Mouse (Mus musculus) 3134 (cell line): ENCODE measurements around the gene Caskin2.
A peak's percentile ranks its signal among the peaks of the same experiment; 100 is the strongest.
"Not testable (repeated sequence)": the region's sequence is repeated elsewhere in the genome, so short reads cannot be mapped to it uniquely, and the experiment has no call there.

ENCODE experiments used
- DNase-seq: peaks from one replicate; pipeline ENCODE4 v3.0.0-alpha.2; 2011; ENCODE audit warnings: low spot score; ENCODE audit not compliant: insufficient read length; ENCODE audit errors: extremely low read depth

Caskin2 gene

DNA sequence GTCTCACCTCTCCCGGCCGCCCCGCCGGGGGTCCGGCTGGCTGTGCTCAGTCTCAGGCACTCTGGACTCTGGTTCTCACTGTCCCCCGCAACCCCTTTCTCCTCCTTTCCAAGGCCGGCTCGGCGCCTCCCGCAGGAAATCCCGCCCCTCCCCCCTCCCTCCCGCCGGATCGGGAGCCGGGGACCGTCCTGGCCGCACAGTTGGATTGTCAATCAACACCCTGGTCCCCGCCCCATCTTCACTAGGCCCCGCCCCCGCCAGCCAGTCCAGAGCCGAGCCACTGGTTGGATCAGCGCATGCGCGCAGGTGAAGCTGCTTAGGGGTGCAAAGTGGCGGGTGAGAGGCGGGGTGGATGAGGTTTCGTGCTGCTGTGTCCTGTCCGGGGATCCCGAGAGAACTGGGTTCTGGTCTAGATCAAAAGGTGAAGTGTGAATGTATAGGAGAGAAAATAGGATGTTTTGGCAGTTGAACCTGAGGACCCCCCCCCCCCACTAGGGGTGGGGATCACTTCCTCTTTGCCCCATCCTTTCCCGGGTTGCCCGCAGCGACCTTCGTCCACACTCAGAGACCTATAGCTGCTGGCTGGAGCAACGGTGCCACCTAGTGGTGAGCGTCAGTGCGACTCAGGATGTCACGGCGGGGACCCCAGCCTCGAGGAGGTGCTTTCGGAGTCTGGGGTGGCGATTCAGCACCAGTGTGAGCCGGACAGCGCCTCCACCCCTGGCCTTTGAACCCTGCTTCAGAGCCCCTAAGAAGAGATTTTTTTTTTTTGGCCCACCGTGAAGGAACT is at the start of gene Caskin2:
Gene Caskin2, minus strand, starts transcription at position 133 of the 790 bp plus-strand sequence.
- DNase-seq, result peak; percentile 96

DNA sequence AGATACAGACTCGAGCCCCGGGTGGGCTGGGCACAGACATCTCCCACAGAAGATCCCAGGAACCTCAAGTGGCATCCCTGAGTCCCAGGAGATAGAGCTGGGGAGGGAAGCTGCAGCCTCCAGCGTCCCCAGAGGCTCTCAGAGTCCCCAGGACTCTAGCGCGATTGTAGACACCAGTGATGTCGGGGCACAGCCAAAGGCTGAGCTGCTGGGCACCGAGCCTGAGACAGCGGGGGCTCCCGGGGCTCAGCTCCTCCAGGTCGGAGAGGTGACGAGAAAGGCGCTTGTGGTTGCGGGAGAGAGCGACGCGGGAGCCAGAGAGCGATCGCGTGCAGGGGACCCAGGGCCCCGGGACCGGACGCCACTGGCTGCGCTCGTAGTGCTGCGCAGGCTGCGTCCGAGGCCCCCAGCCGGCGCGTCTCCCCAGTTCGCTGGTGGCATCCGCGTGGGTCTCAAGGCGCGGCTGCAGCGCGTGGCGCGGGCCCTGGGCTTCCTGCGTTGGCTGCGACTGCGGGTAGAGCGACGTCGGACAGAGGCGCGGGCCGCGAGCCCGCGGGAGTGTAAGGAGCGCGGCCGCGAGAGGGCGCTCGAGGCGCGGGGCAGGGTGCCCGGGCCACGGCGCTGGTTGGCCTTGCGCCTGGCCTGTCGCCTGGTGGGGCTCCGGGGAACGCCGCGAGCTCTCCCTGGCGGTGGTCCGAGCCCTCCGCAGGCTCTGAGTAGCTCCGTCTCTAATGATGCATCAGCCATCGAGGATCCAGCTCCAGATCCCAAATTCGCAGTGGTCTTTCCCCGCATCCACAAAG is 45.9 kb upstream of the Caskin2 start:
- DNase-seq, result no peak

DNA sequence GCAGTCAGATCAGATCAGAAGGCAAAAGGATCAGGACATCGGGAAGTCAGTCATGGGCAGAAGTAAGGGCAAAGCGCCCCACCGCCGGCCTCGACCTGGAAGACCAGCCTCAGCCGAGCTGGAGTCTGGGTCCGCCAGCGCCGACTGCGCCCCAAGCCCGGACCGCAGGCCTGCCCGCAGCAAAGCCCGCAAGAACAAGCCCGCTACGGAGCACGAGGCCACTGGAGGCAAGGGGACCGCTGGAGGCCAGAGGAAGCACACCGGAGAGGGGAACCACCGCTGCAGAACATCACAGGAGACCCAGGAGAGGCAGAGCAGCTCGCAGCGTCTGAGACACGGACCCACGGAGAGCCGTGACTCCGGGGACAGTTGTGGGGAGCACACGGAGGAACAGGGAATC is 44.9 kb upstream of the Caskin2 start, which contains the start of gene Myo15b:
Gene Myo15b, plus strand, starts transcription at position 53 of the 400 bp plus-strand sequence.
- DNase-seq, result no peak

DNA sequence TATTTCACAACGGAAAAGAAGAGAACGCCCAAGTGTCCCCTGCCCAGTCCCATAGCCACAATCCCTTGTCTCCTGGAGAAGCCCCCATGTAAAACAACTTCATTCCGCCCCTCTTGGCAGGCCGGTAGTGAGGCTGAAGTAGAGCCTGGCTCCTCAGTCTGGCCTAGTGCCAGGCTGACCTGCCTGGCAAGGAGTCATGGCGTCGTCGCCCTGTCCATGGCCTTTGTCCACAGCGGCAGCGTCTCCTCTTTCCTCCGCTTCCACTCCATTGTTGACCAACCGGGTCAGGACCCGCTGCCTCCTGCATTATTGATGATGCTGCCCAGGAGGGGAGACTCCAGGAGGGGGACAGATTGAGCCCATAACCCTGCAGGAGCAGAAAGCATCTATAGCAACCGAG is 44.5 kb upstream of the Caskin2 start:
- no peak for DNase-seq

DNA sequence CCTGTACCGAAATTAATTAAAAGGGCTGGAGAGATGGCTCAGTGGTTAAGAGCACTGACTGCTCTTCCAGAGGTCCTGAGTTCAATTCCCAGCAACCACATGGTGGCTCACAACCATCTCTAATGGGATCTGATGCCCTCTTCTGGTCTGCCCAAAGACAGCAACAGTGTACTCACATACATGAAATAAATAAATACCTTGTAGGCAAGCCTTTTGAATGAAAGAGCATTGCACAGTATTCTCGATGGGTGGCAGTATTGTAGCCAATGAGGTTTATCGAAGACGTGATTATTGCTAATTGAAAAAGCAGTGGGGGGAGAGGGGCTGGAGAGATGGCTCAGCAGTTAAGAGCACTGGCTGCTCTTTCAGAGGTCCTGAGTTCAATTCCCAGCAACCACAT is 43.7 kb upstream of the Caskin2 start:
- not testable (repeated sequence) for DNase-seq

DNA sequence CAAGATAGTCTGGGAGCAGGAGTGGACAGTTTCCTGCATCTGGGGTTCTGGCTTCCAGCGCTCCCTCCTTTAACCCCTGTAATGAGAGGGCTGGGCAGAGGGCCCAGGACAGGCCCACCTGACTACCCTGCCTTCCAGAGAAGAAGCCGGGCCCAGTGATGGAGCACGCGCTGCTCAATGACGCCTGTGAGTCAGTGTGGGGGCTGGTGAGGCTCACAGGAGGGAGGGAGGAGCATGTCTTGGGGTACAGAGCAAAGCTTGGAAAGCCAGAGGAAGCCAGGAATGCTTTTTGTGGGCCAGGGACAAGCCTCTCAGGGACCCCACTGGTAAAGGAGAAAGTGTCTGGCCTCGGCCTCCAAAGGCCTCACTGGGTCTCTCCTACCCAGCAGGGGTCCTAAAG is 41.2 kb upstream of the Caskin2 start:
- DNase-seq, result no peak

DNA sequence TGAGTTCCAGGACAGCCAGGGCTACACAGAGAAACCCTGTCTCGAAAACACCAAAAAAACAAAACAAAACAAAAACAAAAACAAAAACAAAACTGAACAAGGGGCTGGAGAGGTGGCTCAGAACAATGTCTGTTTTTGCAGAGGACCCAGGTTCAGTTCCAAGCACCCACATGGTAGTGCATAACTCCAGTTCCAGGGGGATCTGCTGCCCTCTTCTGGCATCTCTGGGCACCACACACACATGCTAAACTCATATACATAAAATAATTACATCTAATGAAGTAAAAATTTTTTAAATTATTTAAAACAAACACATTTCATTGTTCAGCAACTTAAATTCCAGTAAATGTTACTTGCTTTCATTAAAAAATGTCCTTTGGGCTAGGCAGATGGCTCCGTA is 32.4 kb upstream of the Caskin2 start:
- DNase-seq, result no peak

DNA sequence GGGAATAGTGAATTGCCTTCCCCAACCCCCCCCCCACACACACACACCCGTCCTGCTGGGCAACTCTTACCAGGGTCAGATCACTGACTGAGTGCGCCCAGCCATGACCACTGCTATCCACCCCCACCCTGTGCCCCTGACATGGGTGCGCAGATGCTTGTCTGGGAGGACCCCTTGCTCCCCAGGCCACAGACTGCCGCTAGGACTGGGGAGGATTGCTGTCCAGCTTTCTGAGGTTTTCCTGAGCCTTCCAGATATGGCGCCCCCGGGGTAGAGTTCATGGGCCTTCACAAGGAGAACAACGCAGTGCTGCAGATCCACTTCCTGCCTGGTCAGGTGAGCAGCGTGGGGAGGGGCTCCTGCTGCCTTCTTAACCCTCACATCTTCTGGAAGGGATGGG is 30.8 kb upstream of the Caskin2 start:
- DNase-seq, result no peak

DNA sequence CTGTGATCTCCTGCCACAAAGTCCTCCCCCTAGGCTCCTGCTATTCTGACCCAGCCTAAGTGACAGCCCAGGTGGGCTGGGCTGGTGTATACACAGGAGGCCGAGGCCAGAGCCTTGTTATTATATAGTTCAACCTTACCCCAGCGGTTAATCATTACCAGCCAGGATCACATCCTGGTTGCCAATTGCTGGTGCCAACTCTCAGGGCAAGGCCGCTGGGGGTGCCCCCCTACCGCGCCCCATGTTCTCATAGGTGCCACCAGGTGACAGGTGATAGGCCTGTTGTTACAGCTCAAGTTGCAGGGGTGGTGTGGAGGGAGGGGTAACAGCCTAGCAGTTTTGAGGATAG is 30.4 kb upstream of the Caskin2 start:
- DNase-seq, result no peak

DNA sequence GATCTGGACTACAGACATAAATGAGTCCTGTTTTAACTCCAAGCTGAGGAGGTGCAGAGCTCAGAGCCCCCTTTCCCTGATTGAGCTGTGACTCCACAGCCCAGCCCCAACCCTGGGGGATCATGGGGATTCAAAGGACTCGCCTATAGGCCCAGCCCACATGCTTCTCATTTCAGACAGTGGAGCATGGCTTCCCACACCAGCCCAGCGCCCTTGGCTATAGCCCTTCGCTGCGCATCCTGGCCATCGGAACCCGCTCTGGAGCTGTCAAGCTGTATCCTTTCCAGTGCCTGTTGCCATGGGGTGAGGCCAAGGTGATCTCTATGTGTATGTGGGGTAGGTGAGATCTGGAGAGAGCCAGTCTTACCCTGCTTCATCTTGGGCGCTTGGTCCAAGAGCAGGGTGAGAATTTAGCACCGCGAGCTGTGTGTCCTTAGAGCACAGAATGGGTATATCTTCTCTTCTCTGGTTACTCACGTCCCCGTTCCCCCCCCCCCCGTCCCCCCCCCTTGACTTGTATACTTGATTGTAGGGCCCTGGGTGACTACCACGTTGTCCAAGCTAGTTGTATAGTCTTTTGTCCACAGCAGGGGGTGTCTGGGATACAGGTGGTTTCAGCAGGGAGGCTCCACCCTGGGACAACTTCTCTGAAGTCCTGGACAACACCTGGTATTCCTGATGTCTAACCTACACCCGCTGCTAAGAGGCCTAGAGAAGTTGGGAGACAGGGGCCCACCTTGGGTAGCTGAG is 29.9 kb upstream of the Caskin2 start:
- no peak for DNase-seq

DNA sequence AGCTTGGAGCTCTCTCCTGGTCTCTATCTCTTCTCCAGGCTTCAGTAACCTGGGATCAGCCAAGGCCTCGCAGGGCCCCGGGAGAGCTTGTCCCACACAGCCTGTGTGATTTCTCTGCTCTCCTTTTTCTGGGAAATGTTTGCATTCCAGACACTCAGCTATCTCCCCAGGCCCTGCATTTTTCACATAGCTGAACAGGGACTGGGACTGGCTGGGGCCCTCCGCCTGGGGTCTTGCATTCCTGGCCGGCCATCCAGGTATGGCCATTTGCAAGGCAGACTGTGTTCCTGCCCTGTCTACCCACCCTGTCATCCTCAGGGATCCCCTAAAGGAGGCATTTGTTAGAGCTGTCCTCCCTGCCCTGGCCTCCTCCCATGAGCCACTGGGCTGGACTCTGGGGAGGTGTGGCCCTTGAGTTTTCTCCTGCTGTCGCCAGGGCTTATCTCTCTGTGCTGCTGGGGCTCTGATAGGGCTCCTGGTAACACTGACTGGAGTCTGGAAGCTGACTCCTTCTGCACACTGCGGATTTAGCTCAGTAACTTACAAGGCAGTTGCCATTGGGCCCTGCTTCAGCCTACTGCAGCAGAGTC is 28.6 kb upstream of the Caskin2 start:
- DNase-seq, result no peak

DNA sequence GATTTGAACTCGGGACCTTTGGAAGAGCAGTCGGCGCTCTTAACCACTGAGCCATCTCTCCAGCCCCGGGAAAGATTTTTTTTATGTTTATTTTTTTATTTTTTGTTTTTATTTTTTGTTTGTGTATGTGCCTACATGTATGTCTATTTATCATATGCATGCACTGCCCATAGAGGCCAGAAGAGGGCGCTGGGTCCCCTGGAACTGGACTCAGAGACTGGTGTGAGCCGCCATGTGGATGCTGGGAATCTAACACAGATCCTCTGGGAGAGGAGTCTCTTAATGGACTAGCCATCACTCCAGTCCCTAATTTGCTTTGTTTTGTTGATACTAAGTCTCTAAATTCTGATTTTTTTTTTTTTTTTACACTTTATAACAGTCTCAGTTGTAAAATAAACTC is 27.6 kb upstream of the Caskin2 start:
- DNase-seq, result no peak

DNA sequence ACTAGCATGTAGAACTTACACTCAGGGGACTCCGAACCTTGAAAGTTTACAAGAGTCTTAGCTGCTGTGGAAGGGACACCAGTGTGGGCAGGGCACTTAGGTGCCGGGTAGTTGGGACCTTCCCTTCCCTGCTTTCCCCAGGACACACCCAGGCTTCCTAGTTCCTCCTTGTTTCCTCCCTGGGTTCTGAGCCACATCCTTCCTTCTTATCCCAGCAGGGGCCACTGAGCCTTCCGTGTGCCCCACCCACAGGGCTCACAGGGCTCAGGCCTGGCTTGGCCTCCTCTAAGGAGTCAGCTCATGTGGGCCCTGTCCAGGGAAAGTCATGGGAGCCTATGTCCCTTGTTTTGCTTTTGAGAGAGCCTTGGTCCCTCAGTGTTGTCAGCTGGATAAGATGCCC is 26.3 kb upstream of the Caskin2 start:
- DNase-seq, result no peak

DNA sequence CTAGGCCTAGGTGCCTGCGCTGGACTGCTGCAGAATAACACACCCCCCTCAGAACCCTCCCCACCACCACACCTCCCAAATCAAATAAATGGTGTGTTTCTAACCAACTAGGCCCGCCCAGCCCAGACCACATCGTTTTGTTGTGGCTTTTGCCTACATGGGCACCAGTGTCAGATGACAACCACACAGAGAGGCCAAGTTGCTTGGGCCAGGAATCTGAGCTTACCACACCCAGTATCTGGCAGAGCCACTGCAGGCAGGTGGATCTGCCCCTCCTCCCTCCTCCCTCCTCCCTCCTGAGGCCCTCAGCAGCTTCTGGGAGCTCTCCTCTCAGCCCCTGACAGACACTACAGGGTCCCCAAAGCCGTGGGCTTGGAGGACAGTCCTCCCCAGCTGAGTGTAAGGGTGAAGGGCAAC is 25.5 kb upstream of the Caskin2 start:
- peak; percentile 46 for DNase-seq

DNA sequence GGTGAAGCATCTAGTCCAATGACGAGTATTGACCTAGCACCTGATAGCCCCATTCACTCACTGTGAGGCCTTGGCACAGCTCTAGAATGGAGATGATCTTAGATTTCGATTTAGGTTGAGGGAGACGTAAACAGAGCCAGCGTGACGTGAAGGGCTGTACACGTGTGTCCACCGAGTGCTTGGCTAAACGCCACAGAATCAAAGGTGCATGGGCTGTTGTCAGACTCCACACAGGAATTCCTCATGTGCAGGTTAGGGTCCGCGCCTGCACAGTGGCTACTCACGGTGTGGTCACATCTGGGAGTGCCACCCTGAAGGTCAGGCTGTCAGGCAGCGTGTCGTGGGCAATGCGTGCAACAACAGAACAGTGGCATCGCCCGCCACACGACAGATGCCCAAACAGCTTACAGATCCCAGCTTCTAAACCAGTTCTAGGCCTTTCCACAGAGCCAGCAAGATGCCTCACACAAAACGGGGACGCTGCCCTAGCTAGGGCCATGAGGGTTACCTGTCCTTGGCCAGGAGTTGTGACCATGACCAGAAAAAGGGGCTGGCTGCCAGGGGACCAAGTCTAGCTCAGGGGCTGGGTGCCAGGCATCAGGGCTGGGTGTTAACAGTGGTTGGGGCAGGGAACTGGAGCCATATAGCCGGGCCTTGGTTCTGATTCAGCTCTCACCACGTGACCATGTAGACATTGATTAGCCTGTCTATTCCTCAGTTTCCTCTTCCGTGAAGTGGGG is 24.3 kb upstream of the Caskin2 start:
- no peak for DNase-seq

DNA sequence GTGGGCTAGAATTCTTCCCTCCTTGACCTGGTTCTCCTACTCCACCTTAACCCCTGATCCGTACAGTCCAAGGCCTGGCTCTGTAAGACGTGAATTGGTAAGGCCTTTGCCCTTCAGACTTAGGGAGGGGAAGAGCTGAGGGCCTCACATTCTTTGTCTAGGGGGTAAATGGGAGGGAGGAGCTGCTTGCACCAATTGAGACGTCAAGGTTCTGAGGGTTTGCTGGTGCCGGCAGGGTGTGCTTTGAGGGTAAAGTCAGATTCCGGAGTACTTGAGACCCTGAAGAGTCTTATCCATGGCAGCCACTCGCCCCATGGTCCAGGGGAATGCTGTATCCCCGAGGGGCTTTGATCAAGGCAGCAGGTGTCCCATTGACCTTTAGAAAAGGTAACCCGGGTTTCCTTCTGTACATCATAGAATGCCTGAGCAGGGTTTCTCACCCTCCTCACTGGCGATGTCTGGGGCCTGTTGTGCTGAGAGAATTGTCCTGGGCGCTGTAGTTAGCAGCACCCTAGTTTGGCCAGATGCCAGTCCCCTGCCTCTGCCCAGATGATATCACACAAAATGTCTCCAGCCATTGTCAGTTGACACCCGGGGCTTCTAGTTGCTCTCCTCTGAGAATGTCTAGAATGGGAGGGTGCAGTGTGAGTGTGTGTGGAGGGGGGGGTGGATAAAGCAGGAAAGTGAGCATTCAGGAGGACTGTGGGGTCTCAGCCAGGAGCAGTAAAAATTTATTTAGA is 23.4 kb upstream of the Caskin2 start:
- no peak for DNase-seq

DNA sequence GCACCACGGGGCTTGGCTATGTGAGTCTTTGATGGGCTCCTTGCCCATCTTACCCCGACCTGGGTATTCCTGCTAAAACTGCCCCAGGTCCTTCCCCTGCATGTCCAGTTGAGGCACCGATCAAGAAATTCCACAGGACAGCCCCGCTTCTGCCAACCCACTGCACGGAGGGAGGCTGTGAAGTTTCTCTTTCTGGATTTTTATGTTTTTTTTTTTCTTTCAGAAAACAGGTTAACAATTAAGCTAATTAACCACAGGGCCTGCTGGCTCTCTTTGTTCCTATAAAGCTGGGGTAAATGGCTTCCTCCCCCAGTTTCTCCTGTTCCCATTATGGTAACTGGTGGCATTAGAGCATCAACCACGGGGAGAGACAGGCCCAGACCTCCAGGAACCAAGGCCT is 20.6 kb upstream of the Caskin2 start:
- DNase-seq, result no peak

DNA sequence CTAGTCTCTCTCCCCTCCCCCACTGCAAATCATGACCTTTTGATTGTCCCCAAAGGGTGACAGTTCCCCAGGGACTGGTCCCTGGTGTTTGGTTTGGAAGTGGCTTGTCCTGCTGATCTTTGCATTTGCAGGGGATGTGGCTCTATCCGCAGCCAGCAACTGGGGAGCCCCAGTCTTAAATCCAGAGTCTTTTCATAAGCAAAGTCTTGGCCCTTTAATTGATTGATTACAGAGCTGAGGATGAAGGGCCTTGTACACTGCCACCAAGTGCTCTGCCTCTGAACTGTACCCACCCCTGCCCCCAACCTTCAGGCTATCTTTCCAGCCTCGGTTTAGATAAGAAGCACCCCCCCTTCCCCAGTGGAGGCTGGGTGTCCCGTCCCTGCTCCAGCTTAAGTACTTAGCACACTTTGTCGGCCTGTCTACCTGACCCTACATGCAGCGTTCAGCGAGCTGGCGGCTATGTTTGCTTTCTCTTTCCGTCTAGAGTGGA is 19.6 kb upstream of the Caskin2 start:
- no peak for DNase-seq

DNA sequence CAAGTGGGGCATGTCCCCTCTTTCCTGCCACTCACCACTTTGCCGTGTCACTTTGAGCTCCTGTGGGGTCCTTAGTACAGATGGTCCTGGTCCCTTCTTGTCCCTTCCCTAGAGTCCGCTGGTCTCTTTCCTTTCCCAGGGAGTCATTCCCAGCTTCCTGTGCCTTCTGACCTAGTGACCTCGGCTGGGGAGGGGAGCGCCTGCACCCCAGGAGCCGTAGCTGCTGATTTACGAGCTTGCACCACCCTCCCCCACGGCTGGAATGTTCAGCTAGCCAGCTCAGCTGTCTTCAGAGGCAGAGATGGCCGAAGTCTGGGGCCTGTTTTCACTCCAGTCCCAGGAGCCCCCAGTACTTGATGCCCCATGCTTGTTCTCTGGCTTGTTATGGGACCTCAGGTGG is 19.1 kb upstream of the Caskin2 start:
- DNase-seq, result no peak
